Mouse (Mus musculus) MEL (cell line): ENCODE data around the gene Erc2.

Experiments
- CTCF ChIP-seq, 3 experiments: IDR thresholded peaks in 2 of 3; conservative IDR thresholded peaks in 1 of 3; 2 replicates each; pipeline ENCODE4 v1.5.1; 2011 to 2012; ENCODE audit warnings: low read length in 3 of 3, low read depth in 2 of 3, mild to moderate bottlenecking in 2 of 3, improper control_type of control experiment in 1 of 3, inconsistent platforms in 1 of 3, mixed read lengths in 1 of 3, moderate library complexity in 1 of 3; ENCODE audit not compliant: control insufficient read depth in 1 of 3, insufficient read depth in 1 of 3, poor library complexity in 1 of 3, severe bottlenecking in 1 of 3
- E2F4 ChIP-seq: IDR thresholded peaks from 2 replicates; pipeline ENCODE4 v1.6.1; 2011; ENCODE audit warnings: low read depth, low read length, improper control_type of control experiment, borderline replicate concordance
- EP300 ChIP-seq, 2 experiments: IDR thresholded peaks; 2 replicates each; pipeline ENCODE4 v1.6.1; 2011; ENCODE audit warnings: improper control_type of control experiment in 2 of 2, low read length in 2 of 2, low read depth in 1 of 2, mild to moderate bottlenecking in 1 of 2
- GATA1 ChIP-seq: IDR thresholded peaks from 2 replicates; pipeline ENCODE4 v1.6.1; 2011; ENCODE audit warnings: low read depth, low read length, improper control_type of control experiment
- HCFC1 ChIP-seq: IDR thresholded peaks from 2 replicates; pipeline ENCODE4 v1.6.1; 2012; ENCODE audit warnings: low read depth, mild to moderate bottlenecking, inconsistent platforms, low read length, improper control_type of control experiment, moderate library complexity
- POLR2A ChIP-seq, 2 experiments: IDR thresholded peaks; 2 replicates each; pipeline ENCODE4 v1.6.1; 2011 to 2012; ENCODE audit warnings: low read length in 2 of 2, mild to moderate bottlenecking in 2 of 2, control low read depth in 1 of 2, improper control_type of control experiment in 1 of 2, low read depth in 1 of 2, moderate library complexity in 1 of 2; ENCODE audit not compliant: control insufficient read depth in 1 of 2, insufficient read depth in 1 of 2, poor library complexity in 1 of 2
- POLR2AphosphoS2 ChIP-seq: IDR thresholded peaks from 2 replicates; pipeline ENCODE4 v1.6.1; 2011; ENCODE audit warnings: low read length, improper control_type of control experiment
- POLR2AphosphoS5 ChIP-seq: IDR thresholded peaks from 2 replicates; pipeline ENCODE4 v1.6.1; 2012; ENCODE audit warnings: low read depth, borderline replicate concordance, mild to moderate bottlenecking, inconsistent platforms, low read length, moderate library complexity, mixed read lengths
- RCOR1 ChIP-seq: IDR thresholded peaks from 2 replicates; pipeline ENCODE4 v1.6.1; 2012; ENCODE audit warnings: low read depth, mild to moderate bottlenecking, inconsistent platforms, low read length, improper control_type of control experiment
- TAL1 ChIP-seq: IDR thresholded peaks from 2 replicates; pipeline ENCODE4 v1.6.1; 2012; ENCODE audit warnings: mild to moderate bottlenecking, inconsistent platforms, low read length, moderate library complexity, mixed read lengths
- TCF12 ChIP-seq: IDR thresholded peaks from 2 replicates; pipeline ENCODE4 v1.6.1; 2014; ENCODE audit warnings: low read depth, mild to moderate bottlenecking, inconsistent platforms, low read length, improper control_type of control experiment, moderate library complexity
- ZKSCAN1 ChIP-seq: IDR thresholded peaks from 2 replicates; pipeline ENCODE4 v1.6.1; 2012; ENCODE audit warnings: low read depth, mild to moderate bottlenecking, inconsistent platforms, low read length, improper control_type of control experiment, moderate library complexity

GRCm38 (mm10) chr14:28375642-28376091 is 753.4 kb downstream of the Erc2 start:
- TF ChIP-seq CTCF (IDR thresholded peaks at IDR 0.05 in 2 of 3, conservative IDR thresholded peaks at IDR 0.05 in 1 of 3; ENCODE audit: control insufficient read depth in 1 of 3, insufficient read depth in 1 of 3, low read depth in 2 of 3, low read length in 3 of 3, poor library complexity in 1 of 3, severe bottlenecking in 1 of 3) (no peak), GATA1 (no peak), E2F4 (no peak), TAL1 (no peak), TCF12 (no peak), POLR2A (IDR thresholded peaks at IDR 0.05; ENCODE audit: control insufficient read depth in 1 of 2, insufficient read depth in 1 of 2, low read depth in 1 of 2, low read length in 2 of 2, poor library complexity in 1 of 2) (no peak), HCFC1 (no peak), EP300 (IDR thresholded peaks at IDR 0.05; ENCODE audit: low read depth in 1 of 2, low read length in 2 of 2) (no peak), RCOR1 (no peak), POLR2AphosphoS2 (no peak), POLR2AphosphoS5 (no peak), ZKSCAN1 (no peak)
